Mouse (Mus musculus) MEL (cell line): ENCODE data around the gene Flt3l.

ENCODE experiments used
- BHLHE40 ChIP-seq: IDR thresholded peaks from 2 replicates; pipeline ENCODE4 v1.6.1; 2012; ENCODE audit warnings: low read depth, mild to moderate bottlenecking, inconsistent platforms, low read length, improper control_type of control experiment, borderline replicate concordance
- CHD2 ChIP-seq: IDR thresholded peaks from 2 replicates; pipeline ENCODE4 v1.6.1; 2011; ENCODE audit warnings: low read length, improper control_type of control experiment
- CTCF ChIP-seq, 3 experiments: IDR thresholded peaks in 2 of 3; conservative IDR thresholded peaks in 1 of 3; 2 replicates each; pipeline ENCODE4 v1.5.1; 2011 to 2012; ENCODE audit warnings: low read length in 3 of 3, low read depth in 2 of 3, mild to moderate bottlenecking in 2 of 3, improper control_type of control experiment in 1 of 3, inconsistent platforms in 1 of 3, mixed read lengths in 1 of 3, moderate library complexity in 1 of 3; ENCODE audit not compliant: control insufficient read depth in 1 of 3, insufficient read depth in 1 of 3, poor library complexity in 1 of 3, severe bottlenecking in 1 of 3
- MAFK ChIP-seq: IDR thresholded peaks from 2 replicates; pipeline ENCODE4 v1.6.1; 2011; ENCODE audit warnings: low read depth, mild to moderate bottlenecking, low read length, improper control_type of control experiment, borderline replicate concordance
- MAX ChIP-seq: IDR thresholded peaks from 2 replicates; pipeline ENCODE4 v1.6.1; 2011; ENCODE audit warnings: low read length, improper control_type of control experiment
- POLR2A ChIP-seq, 2 experiments: IDR thresholded peaks; 2 replicates each; pipeline ENCODE4 v1.6.1; 2011 to 2012; ENCODE audit warnings: low read length in 2 of 2, mild to moderate bottlenecking in 2 of 2, control low read depth in 1 of 2, improper control_type of control experiment in 1 of 2, low read depth in 1 of 2, moderate library complexity in 1 of 2; ENCODE audit not compliant: control insufficient read depth in 1 of 2, insufficient read depth in 1 of 2, poor library complexity in 1 of 2
- UBTF ChIP-seq: IDR thresholded peaks from 2 replicates; pipeline ENCODE4 v1.6.1; 2012; ENCODE audit warnings: low read depth, mild to moderate bottlenecking, inconsistent platforms, low read length, improper control_type of control experiment, moderate library complexity, borderline replicate concordance; ENCODE audit not compliant: insufficient read depth

- TF ChIP-seq MAFK = no peak
- TF ChIP-seq POLR2A (IDR thresholded peaks at IDR 0.05; ENCODE audit: control insufficient read depth in 1 of 2, insufficient read depth in 1 of 2, low read depth in 1 of 2, low read length in 2 of 2, poor library complexity in 1 of 2) = no peak
- TF ChIP-seq UBTF = no peak
- TF ChIP-seq CTCF (IDR thresholded peaks at IDR 0.05 in 2 of 3, conservative IDR thresholded peaks at IDR 0.05 in 1 of 3; ENCODE audit: control insufficient read depth in 1 of 3, insufficient read depth in 1 of 3, low read depth in 2 of 3, low read length in 3 of 3, poor library complexity in 1 of 3, severe bottlenecking in 1 of 3) = no peak
- TF ChIP-seq CHD2 = no peak
- TF ChIP-seq MAX = no peak
- no peak for TF ChIP-seq BHLHE40
These were observed 17.4 kb upstream of the Flt3l start for GRCm38 (mm10) chr7:45153586-45153985.
